Mouse (Mus musculus): Measurements from ENCODE around the gene Map3k5.

GRCm38 (mm10) chr10:19942621-19943020, 8.3 kb downstream of the Map3k5 start:
- no peak for TF ChIP-seq ZC3H11A (IDR thresholded peaks at IDR 0.05; ENCODE audit: low read depth, low read length)
- TF ChIP-seq CTCF (conservative IDR thresholded peaks at IDR 0.05 in 1 of 2, IDR thresholded peaks at IDR 0.05 in 1 of 2; ENCODE audit: low read depth in 2 of 2, low read length in 2 of 2), result no peak
- TF ChIP-seq MYC (IDR thresholded peaks at IDR 0.05; ENCODE audit: low read depth, low read length), result no peak
- no peak for TF ChIP-seq EP300 (IDR thresholded peaks at IDR 0.05; ENCODE audit: low read length)

Measured in CH12.LX (cell line).